ENCODE assay signal across 16 mouse cellular contexts in genomic region chr5:72938421-72938820, GRCm38 (mm10). TPM values are rescaled to one million over a fixed set of nuclear protein-coding genes. Genes with fewer than 3 reads are reported as not detected.
"Had no signal": no experiment of that assay in that cellular context is flagged by ENCODE, and none has a peak within 500 bp of the region (broad histone marks: within the 10 kb centered on the region; RNA-seq: fewer than 3 reads in every experiment).

No protein-coding gene starts in this region.

RNA-seq across cellular contexts. Expression of gene Gm10135, which starts 36.1 kb away (rescaled TPM):
- total RNA-seq: layer of hippocampus, postnatal 25 days; left cerebral cortex, adult 2 months; left cerebral cortex, postnatal 14 days; monocyte, adult 5-6 weeks had no signal
- polyA plus RNA-seq: intestine, postnatal 0 days; kidney, embryonic 16.5 days; limb, embryonic 10.5 days; limb, embryonic 14.5 days; liver, embryonic 11.5 days; liver, embryonic 15.5 days; lung, adult 2 months; lung, postnatal 0 days; midbrain, embryonic 10.5 days; midbrain, embryonic 15.5 days; neural tube, embryonic 13.5 days; stomach, embryonic 14.5 days had no signal
